ENCODE assay signal across 25 mouse cellular contexts in the genomic region with DNA sequence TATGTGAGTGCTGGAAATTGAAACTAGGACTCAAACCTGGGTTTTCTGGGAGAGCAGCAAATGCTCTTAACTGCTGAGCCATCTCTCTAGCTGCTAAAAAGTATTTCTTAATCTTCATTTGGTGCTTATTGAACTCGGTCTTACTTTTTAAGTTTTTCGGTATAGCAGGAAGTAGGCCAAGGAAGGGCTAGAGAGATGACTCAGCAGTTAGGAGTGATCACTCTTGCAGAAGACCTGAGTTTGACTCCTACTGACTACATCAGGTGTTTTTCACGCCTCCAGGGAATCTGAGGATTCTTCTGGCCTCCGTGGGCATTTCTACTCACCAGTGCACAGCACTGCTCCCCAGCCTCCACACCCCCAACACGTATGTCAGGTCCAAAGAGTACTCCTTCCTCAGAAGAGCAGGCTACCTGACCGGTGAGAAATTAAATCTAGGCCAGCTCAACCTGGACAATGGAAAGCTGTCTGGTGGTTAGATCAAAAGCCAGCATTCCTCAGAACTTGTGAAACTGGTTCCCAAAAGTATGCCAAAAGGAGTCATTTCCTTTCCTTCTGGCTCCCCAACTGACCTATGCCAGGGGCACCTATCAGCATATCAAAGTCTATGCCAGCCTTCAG. TPM values are rescaled to one million over a fixed set of nuclear protein-coding genes. Genes with fewer than 3 reads are reported as not detected.
DNase-seq lines count a peak whose midpoint lies in the region; ATAC-seq and TF ChIP-seq lines count a peak whose summit lies in the region.
"Had no signal": no experiment of that assay in that cellular context is flagged by ENCODE, and none has a peak within 500 bp of the region (broad histone marks: within the 10 kb centered on the region; RNA-seq: fewer than 3 reads in every experiment).

No protein-coding gene starts in this region.

- H3K27ac ChIP-seq in intestine, embryonic 14.5 days (ENCODE audit: low read depth), result no peak overlapping the region
- no peak overlapping the region for H3K27ac ChIP-seq in intestine, embryonic 15.5 days
- no peak overlapping the region for H3K27ac ChIP-seq in midbrain, embryonic 11.5 days (ENCODE audit: low read depth, low read length)
- H3K27ac ChIP-seq in midbrain, postnatal 0 days (ENCODE audit: low read depth, low read length), result no peak overlapping the region
- no peak overlapping the region for H3K27ac ChIP-seq in MEL (ENCODE audit: control insufficient read depth, low read depth, low read length)
- H3K27ac ChIP-seq: forebrain, embryonic 13.5 days; heart, embryonic 13.5 days; midbrain, embryonic 13.5 days; neural tube, embryonic 15.5 days had no signal

- H3K4me1 ChIP-seq in intestine, embryonic 14.5 days (replicated peaks; ENCODE audit: control insufficient read depth, insufficient read depth, low read length), result peaks cover 8% of the 10 kb centered on the region
- peaks cover 9% of the 10 kb centered on the region; the same call in 1 of the 2 replicates for H3K4me1 ChIP-seq in intestine, embryonic 15.5 days (replicated peaks)
- H3K4me1 ChIP-seq in midbrain, embryonic 11.5 days (ENCODE audit: control insufficient read depth, insufficient read depth, low read length), result no peaks in the 10 kb centered on the region
- no peaks in the 10 kb centered on the region for H3K4me1 ChIP-seq in midbrain, postnatal 0 days (ENCODE audit: insufficient read depth, low read length)
- H3K4me1 ChIP-seq in MEL (ENCODE audit: control insufficient read depth in 1 of 2, insufficient read depth in 2 of 2, low read length in 2 of 2), result peaks cover 27 to 33% of the 10 kb centered on the region in 2 experiments
- H3K4me1 ChIP-seq: forebrain, embryonic 13.5 days; midbrain, embryonic 13.5 days; neural tube, embryonic 15.5 days had no signal

- no peaks in the 10 kb centered on the region for H3K36me3 ChIP-seq in intestine, embryonic 14.5 days (ENCODE audit: control insufficient read depth, insufficient read depth, low read length)
- no peaks in the 10 kb centered on the region for H3K36me3 ChIP-seq in intestine, embryonic 15.5 days
- no peaks in the 10 kb centered on the region for H3K36me3 ChIP-seq in midbrain, embryonic 11.5 days (ENCODE audit: control insufficient read depth, insufficient read depth, low read length)
- no peaks in the 10 kb centered on the region for H3K36me3 ChIP-seq in midbrain, postnatal 0 days (ENCODE audit: insufficient read depth, low read length)
- peaks cover 0 to 33% of the 10 kb centered on the region in 2 experiments; a peak in 2 of 4 replicates for H3K36me3 ChIP-seq in MEL (ENCODE audit: control insufficient read depth in 1 of 2, insufficient read depth in 2 of 2, low read length in 2 of 2)
- H3K36me3 ChIP-seq: heart, embryonic 13.5 days; midbrain, embryonic 13.5 days; neural tube, embryonic 15.5 days had no signal

- no peak for TF ChIP-seq POLR2A in MEL (IDR thresholded peaks at IDR 0.05; ENCODE audit: control insufficient read depth in 1 of 2, insufficient read depth in 1 of 2, low read depth in 1 of 2, low read length in 2 of 2, poor library complexity in 1 of 2)

- H3K27me3 ChIP-seq in intestine, embryonic 14.5 days (replicated peaks; ENCODE audit: control insufficient read depth, insufficient read depth, low read length), result no peaks in the 10 kb centered on the region
- no peaks in the 10 kb centered on the region for H3K27me3 ChIP-seq in intestine, embryonic 15.5 days (replicated peaks)
- H3K27me3 ChIP-seq in midbrain, embryonic 11.5 days (ENCODE audit: control insufficient read depth, insufficient read depth, low read length), result no peaks in the 10 kb centered on the region
- H3K27me3 ChIP-seq in midbrain, postnatal 0 days (ENCODE audit: insufficient read depth, low read length), result no peaks in the 10 kb centered on the region
- no peaks in the 10 kb centered on the region for H3K27me3 ChIP-seq in MEL (ENCODE audit: control insufficient read depth in 1 of 2, insufficient read depth in 2 of 2, low read length in 2 of 2)
- H3K27me3 ChIP-seq: forebrain, embryonic 13.5 days; heart, embryonic 13.5 days; midbrain, embryonic 13.5 days; neural tube, embryonic 15.5 days; Patski had no signal

- 80% methylated on average over 6 of the region's 6 CpGs for WGBS in intestine, embryonic 14.5 days
- WGBS in intestine, embryonic 15.5 days, result 80% methylated on average over 6 of the region's 6 CpGs
- 80% methylated on average over 6 of the region's 6 CpGs for WGBS in midbrain, embryonic 11.5 days
- 84% methylated on average over 6 of the region's 6 CpGs for WGBS in midbrain, postnatal 0 days

- no peak for ATAC-seq in intestine, embryonic 14.5 days (replicated peaks; ENCODE audit: low FRiP score, low TSS enrichment, low read depth)
- no peak for ATAC-seq in intestine, embryonic 15.5 days
- ATAC-seq in midbrain, embryonic 11.5 days (ENCODE audit: low FRiP score), result no peak
- ATAC-seq in midbrain, postnatal 0 days (ENCODE audit: low FRiP score), result no peak
- ATAC-seq in megakaryocyte progenitor cell, adult 5-6 weeks (replicated peaks; ENCODE audit: poor library complexity), result peak; percentile 20; the same call in 1 of the 2 replicates
- ATAC-seq: activated CD4-positive, CD25-positive, alpha-beta regulatory T cell, adult 4 months; forebrain, embryonic 13.5 days; hindbrain, embryonic 16.5 days; midbrain, embryonic 13.5 days; Patski had no signal

- H3K9me3 ChIP-seq in intestine, embryonic 14.5 days (ENCODE audit: control insufficient read depth, low read length), result 0 out of 2 replicates have a peak, but pooled peaks cover 4% of the 10 kb centered on the region
- no peaks in the 10 kb centered on the region for H3K9me3 ChIP-seq in intestine, embryonic 15.5 days
- peaks cover 3% of the 10 kb centered on the region; the same call in 1 of the 2 replicates for H3K9me3 ChIP-seq in midbrain, embryonic 11.5 days (ENCODE audit: control insufficient read depth, low read length)
- H3K9me3 ChIP-seq in midbrain, postnatal 0 days (ENCODE audit: low read length), result no peaks in the 10 kb centered on the region
- no peaks in the 10 kb centered on the region for H3K9me3 ChIP-seq in MEL (replicated peaks; ENCODE audit: insufficient read depth, low read length)
- H3K9me3 ChIP-seq: forebrain, embryonic 13.5 days; midbrain, embryonic 13.5 days; neural tube, embryonic 15.5 days had no signal

- DNase-seq in intestine, embryonic 14.5 days (ENCODE audit: low spot score), result peak; percentile 36
- peak; percentile 35 for DNase-seq in midbrain, embryonic 11.5 days (ENCODE audit: low spot score, missing footprints)
- DNase-seq in midbrain, postnatal 0 days (ENCODE audit: low spot score), result no peak
- DNase-seq in MEL (ENCODE audit: low read depth, low spot score), result peak; percentile 42
- DNase-seq in left cerebral cortex, adult 18-20 months (ENCODE audit: low spot score in 2 of 2), result no peak
- DNase-seq in B cell, adult 2 months, result no peak
- DNase-seq: adrenal gland, postnatal 36 days; cerebellum, postnatal 25 days; gastrocnemius, postnatal 36 days; heart, postnatal 4 days; kidney, adult 9 months; layer of hippocampus, postnatal 36 days; left cerebral cortex, postnatal 4 days; lung, adult 2 months; thymus, adult 2 months had no signal

- TF ChIP-seq CTCF in midbrain, postnatal 0 days (IDR thresholded peaks at IDR 0.05), result no peak
- TF ChIP-seq CTCF in MEL (IDR thresholded peaks at IDR 0.05 in 2 of 3, conservative IDR thresholded peaks at IDR 0.05 in 1 of 3; ENCODE audit: control insufficient read depth in 1 of 3, insufficient read depth in 1 of 3, low read depth in 2 of 3, low read length in 3 of 3, poor library complexity in 1 of 3, severe bottlenecking in 1 of 3), result no peak

- H3K79me2 ChIP-seq in MEL (ENCODE audit: control insufficient read depth, insufficient read depth, low read length, poor library complexity), result no peaks in the 10 kb centered on the region; the same call in 1 of the 2 replicates

- H3K4me3 ChIP-seq in intestine, embryonic 14.5 days (ENCODE audit: low read depth, low read length), result no peak overlapping the region
- no peak overlapping the region for H3K4me3 ChIP-seq in intestine, embryonic 15.5 days (replicated peaks)
- H3K4me3 ChIP-seq in midbrain, embryonic 11.5 days (ENCODE audit: low read depth, low read length), result no peak overlapping the region
- no peak overlapping the region for H3K4me3 ChIP-seq in midbrain, postnatal 0 days (ENCODE audit: low read depth, low read length)
- H3K4me3 ChIP-seq in MEL (ENCODE audit: control insufficient read depth in 1 of 2, insufficient read depth in 1 of 2, low read depth in 2 of 2, low read length in 2 of 2), result no peak overlapping the region
- H3K4me3 ChIP-seq: forebrain, embryonic 13.5 days; heart, embryonic 13.5 days; midbrain, embryonic 13.5 days; myocyte; neural tube, embryonic 15.5 days had no signal

- TF ChIP-seq EP300 in MEL (IDR thresholded peaks at IDR 0.05; ENCODE audit: low read depth in 1 of 2, low read length in 2 of 2), result no peak

- no peak for TF ChIP-seq RAD21 in MEL (IDR thresholded peaks at IDR 0.05; ENCODE audit: low read depth, low read length)

- H3K4me2 ChIP-seq in intestine, embryonic 14.5 days (ENCODE audit: low read length), result no peak overlapping the region
- H3K4me2 ChIP-seq in intestine, embryonic 15.5 days (replicated peaks), result no peak overlapping the region
- no peak overlapping the region for H3K4me2 ChIP-seq in midbrain, embryonic 11.5 days
- no peak overlapping the region for H3K4me2 ChIP-seq in midbrain, postnatal 0 days (ENCODE audit: low read depth, low read length, poor library complexity, severe bottlenecking)
- H3K4me2 ChIP-seq: forebrain, embryonic 13.5 days; heart, embryonic 13.5 days; midbrain, embryonic 13.5 days; neural tube, embryonic 15.5 days had no signal

- H3K9ac ChIP-seq in intestine, embryonic 14.5 days (ENCODE audit: low read length), result no peak overlapping the region
- no peak overlapping the region for H3K9ac ChIP-seq in intestine, embryonic 15.5 days
- H3K9ac ChIP-seq in midbrain, embryonic 11.5 days (ENCODE audit: low read length), result no peak overlapping the region
- no peak overlapping the region for H3K9ac ChIP-seq in midbrain, postnatal 0 days (replicated peaks; ENCODE audit: low read length, poor library complexity, severe bottlenecking)
- H3K9ac ChIP-seq in MEL (ENCODE audit: control insufficient read depth, low read depth, low read length, poor library complexity, severe bottlenecking), result no peak overlapping the region
- H3K9ac ChIP-seq: forebrain, embryonic 13.5 days; heart, embryonic 13.5 days; midbrain, embryonic 13.5 days; neural tube, embryonic 15.5 days had no signal

RNA-seq across cellular contexts. Expression of a gene that starts 11.9 kb away (rescaled TPM):
- polyA plus RNA-seq in intestine, embryonic 14.5 days (2014; fragmentation: Nextera tagmentation; extraction: Ambion mirVana), result 8.0 and 8.3 TPM in 2 replicates
- polyA plus RNA-seq in intestine, embryonic 15.5 days (2015; fragmentation: Nextera tagmentation; extraction: Ambion mirVana), result 10.8 and 11.2 TPM in 2 replicates
- polyA plus RNA-seq in midbrain, embryonic 11.5 days (2014; fragmentation: Nextera tagmentation; extraction: Ambion mirVana), result 1.0 and 1.5 TPM in 2 replicates
- 8.6 and 8.9 TPM in 2 replicates for total RNA-seq in midbrain, postnatal 0 days (2014; rRNA removed)
- 2.0 and 2.2 TPM in 2 replicates for polyA plus RNA-seq in midbrain, postnatal 0 days (2015; fragmentation: Nextera tagmentation; extraction: Ambion mirVana)
- total RNA-seq in MEL (2012; rRNA removed), result 44.4 and 49.0 TPM in 2 replicates
- 100 to 1,000 TPM in 1 of 2 experiments, 10 to 100 TPM in 1; 67.6 to 180 TPM for polyA plus RNA-seq in MEL (2012; ENCODE audit: insufficient read depth in 1 of 2, insufficient read length in 2 of 2, low read depth in 1 of 2, low replicate concordance in 2 of 2, missing spikeins in 1 of 2)
- total RNA-seq in megakaryocyte progenitor cell, adult 5-6 weeks (2015), result 46.3 and 54.3 TPM in 2 replicates
- 92.2 and 105 TPM in 2 replicates for total RNA-seq in megakaryocyte progenitor cell, adult 5-6 weeks (2017)
- total RNA-seq in left cerebral cortex, adult 18-20 months (2021), result 1 to 10 TPM; 6.1 to 7.3 TPM

Comparison
In these comparisons a context has a peak if more than half of its experiments do, and no peak if none do; other contexts are left out.
1. DNase-seq: peak in intestine, embryonic 14.5 days (single experiment), midbrain, embryonic 11.5 days (single experiment) and MEL (single experiment); none in midbrain, postnatal 0 days (single experiment), left cerebral cortex, adult 18-20 months (0 of 2) and B cell, adult 2 months (0 of 2).